Mouse (Mus musculus): ENCODE measurements around the gene Sass6. TPM values are rescaled to one million over a fixed set of nuclear protein-coding genes. Genes with fewer than 3 reads are reported as not detected.

Sass6 gene
- polyA plus RNA-seq, 1 experiment from 2014 or later, result 15.5 TPM

- Histone ChIP-seq H3K4me1 (ENCODE audit: control insufficient read depth, insufficient read depth, low read length) (no peaks in the 10 kb centered on the region), H3K27me3 (replicated peaks; ENCODE audit: control insufficient read depth, insufficient read depth, low read length) (no peaks in the 10 kb centered on the region), H3K27ac (replicated peaks; ENCODE audit: low read depth, low read length) (no peak overlapping the region), H3K36me3 (ENCODE audit: control insufficient read depth, insufficient read depth, low read length) (peaks cover 93% of the 10 kb centered on the region), H3K9me3 (ENCODE audit: control insufficient read depth, low read length) (no peaks in the 10 kb centered on the region), H3K4me2 (ENCODE audit: low read depth, low read length) (no peak overlapping the region), H3K9ac (ENCODE audit: low read depth, low read length) (no peak overlapping the region), H3K4me3 (ENCODE audit: low read depth, low read length) (no peak overlapping the region)
- ATAC-seq (ENCODE audit: low read depth) (0 out of 2 replicates have a peak, but pooled peaks have one; percentile 33), DNase-seq (ENCODE audit: low spot score) (no peak)
- 72% methylated on average over 5 of the region's 5 CpGs for WGBS
Measured at GRCm38 (mm10) chr3:116635799-116636198, 41.0 kb downstream of the Sass6 start.

- 87% methylated on average over 9 of the region's 9 CpGs for WGBS
- Histone ChIP-seq H3K9me3 (ENCODE audit: control insufficient read depth, low read length) (no peaks in the 10 kb centered on the region), H3K9ac (ENCODE audit: low read depth, low read length) (no peak overlapping the region), H3K4me1 (ENCODE audit: control insufficient read depth, insufficient read depth, low read length) (no peaks in the 10 kb centered on the region), H3K36me3 (ENCODE audit: control insufficient read depth, insufficient read depth, low read length) (peaks cover 97% of the 10 kb centered on the region), H3K4me2 (ENCODE audit: low read depth, low read length) (no peak overlapping the region), H3K4me3 (ENCODE audit: low read depth, low read length) (no peak overlapping the region), H3K27ac (replicated peaks; ENCODE audit: low read depth, low read length) (no peak overlapping the region), H3K27me3 (replicated peaks; ENCODE audit: control insufficient read depth, insufficient read depth, low read length) (no peaks in the 10 kb centered on the region)
- DNase-seq (ENCODE audit: low spot score) (no peak), ATAC-seq (ENCODE audit: low read depth) (no peak)
Measured at GRCm38 (mm10) chr3:116637693-116638476, 43.1 kb downstream of the Sass6 start.

GRCm38 (mm10) chr3:116638572-116638971 is 43.8 kb downstream of the Sass6 start:
- no peak overlapping the region for H3K4me2 ChIP-seq (ENCODE audit: low read depth, low read length)
- H3K27me3 ChIP-seq (replicated peaks; ENCODE audit: control insufficient read depth, insufficient read depth, low read length), result no peaks in the 10 kb centered on the region
- WGBS, result 91% methylated on average over 7 of the region's 7 CpGs
- no peaks in the 10 kb centered on the region for H3K4me1 ChIP-seq (ENCODE audit: control insufficient read depth, insufficient read depth, low read length)
- H3K27ac ChIP-seq (replicated peaks; ENCODE audit: low read depth, low read length), result no peak overlapping the region
- DNase-seq (ENCODE audit: low spot score) (no peak), ATAC-seq (ENCODE audit: low read depth) (no peak)
- no peak overlapping the region for H3K9ac ChIP-seq (ENCODE audit: low read depth, low read length)
- H3K4me3 ChIP-seq (ENCODE audit: low read depth, low read length), result no peak overlapping the region
- H3K9me3 ChIP-seq (ENCODE audit: control insufficient read depth, low read length), result no peaks in the 10 kb centered on the region
- peaks cover 97% of the 10 kb centered on the region for H3K36me3 ChIP-seq (ENCODE audit: control insufficient read depth, insufficient read depth, low read length)

- no peak for ATAC-seq (ENCODE audit: low read depth)
- Histone ChIP-seq H3K4me1 (ENCODE audit: control insufficient read depth, insufficient read depth, low read length) (no peaks in the 10 kb centered on the region), H3K27me3 (replicated peaks; ENCODE audit: control insufficient read depth, insufficient read depth, low read length) (no peaks in the 10 kb centered on the region), H3K36me3 (ENCODE audit: control insufficient read depth, insufficient read depth, low read length) (peaks cover 95% of the 10 kb centered on the region), H3K9ac (ENCODE audit: low read depth, low read length) (no peak overlapping the region), H3K4me2 (ENCODE audit: low read depth, low read length) (no peak overlapping the region), H3K27ac (replicated peaks; ENCODE audit: low read depth, low read length) (no peak overlapping the region), H3K9me3 (ENCODE audit: control insufficient read depth, low read length) (no peaks in the 10 kb centered on the region), H3K4me3 (ENCODE audit: low read depth, low read length) (no peak overlapping the region)
- DNase-seq (ENCODE audit: low spot score), result no peak
- WGBS, result 88% methylated on average over 1 of the region's 1 CpGs
Measured at GRCm38 (mm10) chr3:116640024-116640423, 45.2 kb downstream of the Sass6 start.

- Histone ChIP-seq H3K36me3 (ENCODE audit: control insufficient read depth, insufficient read depth, low read length) (peaks cover 95% of the 10 kb centered on the region), H3K4me1 (ENCODE audit: control insufficient read depth, insufficient read depth, low read length) (no peaks in the 10 kb centered on the region), H3K27ac (replicated peaks; ENCODE audit: low read depth, low read length) (no peak overlapping the region), H3K4me3 (ENCODE audit: low read depth, low read length) (no peak overlapping the region), H3K4me2 (ENCODE audit: low read depth, low read length) (no peak overlapping the region), H3K9ac (ENCODE audit: low read depth, low read length) (no peak overlapping the region), H3K27me3 (replicated peaks; ENCODE audit: control insufficient read depth, insufficient read depth, low read length) (no peaks in the 10 kb centered on the region), H3K9me3 (ENCODE audit: control insufficient read depth, low read length) (no peaks in the 10 kb centered on the region)
- DNase-seq (ENCODE audit: low spot score), result no peak
- 90% methylated on average over 6 of the region's 6 CpGs for WGBS
- no peak for ATAC-seq (ENCODE audit: low read depth)
Measured at GRCm38 (mm10) chr3:116641811-116642371, 47.1 kb downstream of the Sass6 start.

GRCm38 (mm10) chr3:116642373-116642772 is 47.6 kb downstream of the Sass6 start:
- H3K27ac ChIP-seq (replicated peaks; ENCODE audit: low read depth, low read length), result no peak overlapping the region
- H3K4me1 ChIP-seq (ENCODE audit: control insufficient read depth, insufficient read depth, low read length), result no peaks in the 10 kb centered on the region
- no peak for DNase-seq (ENCODE audit: low spot score)
- no peak overlapping the region for H3K9ac ChIP-seq (ENCODE audit: low read depth, low read length)
- no peaks in the 10 kb centered on the region for H3K9me3 ChIP-seq (ENCODE audit: control insufficient read depth, low read length)
- ATAC-seq (ENCODE audit: low read depth), result no peak
- peaks cover 94% of the 10 kb centered on the region for H3K36me3 ChIP-seq (ENCODE audit: control insufficient read depth, insufficient read depth, low read length)
- 88% methylated on average over 2 of the region's 2 CpGs for WGBS
- no peak overlapping the region for H3K4me2 ChIP-seq (ENCODE audit: low read depth, low read length)
- H3K27me3 ChIP-seq (replicated peaks; ENCODE audit: control insufficient read depth, insufficient read depth, low read length), result no peaks in the 10 kb centered on the region
- H3K4me3 ChIP-seq (ENCODE audit: low read depth, low read length), result no peak overlapping the region

- Histone ChIP-seq H3K4me1 (ENCODE audit: control insufficient read depth, insufficient read depth, low read length) (no peaks in the 10 kb centered on the region), H3K27ac (replicated peaks; ENCODE audit: low read depth, low read length) (no peak overlapping the region), H3K4me3 (ENCODE audit: low read depth, low read length) (no peak overlapping the region), H3K9me3 (ENCODE audit: control insufficient read depth, low read length) (no peaks in the 10 kb centered on the region), H3K27me3 (replicated peaks; ENCODE audit: control insufficient read depth, insufficient read depth, low read length) (no peaks in the 10 kb centered on the region), H3K36me3 (ENCODE audit: control insufficient read depth, insufficient read depth, low read length) (peaks cover 87% of the 10 kb centered on the region), H3K9ac (ENCODE audit: low read depth, low read length) (no peak overlapping the region), H3K4me2 (ENCODE audit: low read depth, low read length) (no peak overlapping the region)
- DNase-seq (ENCODE audit: low spot score) (no peak), ATAC-seq (ENCODE audit: low read depth) (no peak)
- 90% methylated on average over 1 of the region's 1 CpGs for WGBS
Measured at GRCm38 (mm10) chr3:116646387-116646786, 51.6 kb downstream of the Sass6 start.

- DNase-seq (ENCODE audit: low spot score) (no peak), ATAC-seq (ENCODE audit: low read depth) (no peak)
- no peaks in the 10 kb centered on the region for H3K27me3 ChIP-seq (replicated peaks; ENCODE audit: control insufficient read depth, insufficient read depth, low read length)
- H3K9me3 ChIP-seq (ENCODE audit: control insufficient read depth, low read length), result no peaks in the 10 kb centered on the region
- H3K27ac ChIP-seq (replicated peaks; ENCODE audit: low read depth, low read length), result no peak overlapping the region
- peaks cover 63% of the 10 kb centered on the region for H3K36me3 ChIP-seq (ENCODE audit: control insufficient read depth, insufficient read depth, low read length)
- no peaks in the 10 kb centered on the region for H3K4me1 ChIP-seq (ENCODE audit: control insufficient read depth, insufficient read depth, low read length)
- WGBS, result 91% methylated on average over 7 of the region's 7 CpGs
- no peak overlapping the region for H3K9ac ChIP-seq (ENCODE audit: low read depth, low read length)
- H3K4me2 ChIP-seq (ENCODE audit: low read depth, low read length), result no peak overlapping the region
- no peak overlapping the region for H3K4me3 ChIP-seq (ENCODE audit: low read depth, low read length)
Measured at GRCm38 (mm10) chr3:116648805-116649204, 54.0 kb downstream of the Sass6 start.

- Histone ChIP-seq H3K27ac (replicated peaks; ENCODE audit: low read depth, low read length) (no peak overlapping the region), H3K36me3 (ENCODE audit: control insufficient read depth, insufficient read depth, low read length) (peaks cover 46% of the 10 kb centered on the region), H3K9me3 (ENCODE audit: control insufficient read depth, low read length) (no peaks in the 10 kb centered on the region), H3K27me3 (replicated peaks; ENCODE audit: control insufficient read depth, insufficient read depth, low read length) (no peaks in the 10 kb centered on the region), H3K4me2 (ENCODE audit: low read depth, low read length) (no peak overlapping the region), H3K9ac (ENCODE audit: low read depth, low read length) (no peak overlapping the region), H3K4me1 (ENCODE audit: control insufficient read depth, insufficient read depth, low read length) (no peaks in the 10 kb centered on the region), H3K4me3 (ENCODE audit: low read depth, low read length) (no peak overlapping the region)
- DNase-seq (ENCODE audit: low spot score) (no peak), ATAC-seq (ENCODE audit: low read depth) (no peak)
- WGBS, result 93% methylated on average over 9 of the region's 9 CpGs
Measured at GRCm38 (mm10) chr3:116650698-116651097, 55.9 kb downstream of the Sass6 start.

Measured in embryonic facial prominence, embryonic 14.5 days (tissue).